Mouse (Mus musculus) kidney, adult 11 months (tissue): ENCODE measurements around the gene Spx.
A peak's percentile ranks its signal among the peaks of the same experiment; 100 is the strongest.

Experiments
- DNase-seq: peaks from one replicate; pipeline ENCODE4 v3.0.0; 2022

Gene Spx

DNA sequence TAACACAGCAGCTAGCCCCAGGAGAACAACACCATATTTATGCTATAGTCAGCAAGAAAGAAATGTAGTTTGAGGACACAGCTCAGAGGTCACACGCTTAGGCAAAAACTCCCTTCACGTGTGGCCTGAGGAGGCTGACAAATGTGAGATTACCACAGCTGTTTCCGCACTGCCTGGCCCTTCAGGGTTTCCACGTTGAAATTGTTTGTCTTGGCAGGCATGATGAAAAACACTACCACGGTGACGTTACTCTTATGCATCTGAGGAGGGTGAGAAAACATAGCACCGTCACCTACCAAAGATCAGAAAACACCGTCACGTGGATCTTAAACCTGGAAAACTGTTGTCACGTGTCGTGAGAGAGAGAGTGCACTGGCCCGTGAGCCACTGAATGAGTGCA, 38.1 kb downstream of the Spx start:
- peak; percentile 17 for DNase-seq

DNA sequence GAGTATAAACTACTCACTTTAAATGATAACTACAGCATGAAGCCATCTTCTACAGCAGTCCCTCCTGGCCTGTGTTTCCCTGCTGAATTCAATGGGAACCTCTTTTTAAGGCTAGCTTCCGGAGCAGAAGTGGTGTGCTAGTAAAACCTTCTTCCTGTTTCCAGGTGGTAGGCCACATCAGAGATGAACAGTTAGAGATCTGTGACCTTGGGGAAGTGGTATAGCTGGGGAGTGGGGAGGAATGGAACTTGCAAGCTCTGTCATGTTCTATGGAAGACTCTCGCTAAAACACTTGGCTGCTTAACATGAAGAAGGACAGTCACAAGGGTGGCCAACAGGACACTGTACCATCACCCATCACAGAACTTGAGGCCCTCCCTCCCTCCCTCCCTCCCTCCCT, 40.1 kb downstream of the Spx start:
- no peak for DNase-seq

DNA sequence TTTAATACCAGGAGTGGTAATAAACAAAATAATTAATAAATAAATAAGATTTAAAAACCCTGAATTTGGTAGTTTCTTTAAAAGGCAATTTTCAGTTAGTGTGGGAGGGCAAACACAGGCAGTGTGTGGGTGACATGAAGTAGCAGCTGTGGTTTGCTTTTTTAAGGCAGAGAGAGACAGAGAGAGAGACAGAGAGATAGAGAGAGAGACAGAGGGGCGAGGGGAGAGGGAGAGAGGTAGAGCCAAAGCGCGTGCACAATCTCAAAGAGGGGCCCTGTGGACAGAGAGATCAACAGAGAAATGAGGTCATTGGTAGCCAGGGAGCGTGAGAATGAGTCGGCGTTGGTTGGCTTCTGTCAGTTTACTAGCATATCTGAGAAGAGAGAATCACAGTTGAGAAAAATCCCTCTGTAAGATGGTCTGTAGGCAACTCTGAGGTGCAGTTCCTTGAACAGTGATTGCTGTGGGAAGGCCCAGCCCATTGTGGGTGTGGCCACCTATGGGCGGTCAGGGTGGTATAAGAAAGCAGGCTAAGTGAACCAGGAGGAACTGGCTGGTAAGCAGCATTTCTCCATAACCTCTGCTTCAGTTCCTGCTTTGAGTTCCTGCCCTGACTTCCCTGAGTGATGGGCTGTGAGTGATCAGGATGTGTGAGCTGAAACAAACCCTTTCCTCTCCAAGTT, 42.2 kb downstream of the Spx start:
- DNase-seq: no peak

DNA sequence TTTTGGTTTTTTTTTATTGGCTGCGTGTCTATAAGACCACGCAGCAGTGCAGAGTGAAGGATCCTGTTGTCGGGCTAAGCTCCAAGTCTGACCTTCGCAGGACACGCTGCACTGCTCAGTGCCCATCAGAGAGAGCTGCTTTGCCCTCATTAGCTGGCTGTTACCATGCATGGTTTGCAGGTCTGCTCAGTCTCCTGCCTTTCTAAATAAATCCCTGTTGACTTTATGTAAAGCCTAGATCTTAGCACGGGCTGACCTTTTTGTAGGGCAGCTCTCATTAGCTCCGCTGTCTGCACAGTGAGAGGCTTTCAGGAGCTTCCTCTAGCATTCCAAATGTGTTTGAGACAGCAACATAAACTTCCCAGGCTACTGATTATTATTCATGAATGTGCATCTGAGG, 44.8 kb downstream of the Spx start:
- DNase-seq: no peak

DNA sequence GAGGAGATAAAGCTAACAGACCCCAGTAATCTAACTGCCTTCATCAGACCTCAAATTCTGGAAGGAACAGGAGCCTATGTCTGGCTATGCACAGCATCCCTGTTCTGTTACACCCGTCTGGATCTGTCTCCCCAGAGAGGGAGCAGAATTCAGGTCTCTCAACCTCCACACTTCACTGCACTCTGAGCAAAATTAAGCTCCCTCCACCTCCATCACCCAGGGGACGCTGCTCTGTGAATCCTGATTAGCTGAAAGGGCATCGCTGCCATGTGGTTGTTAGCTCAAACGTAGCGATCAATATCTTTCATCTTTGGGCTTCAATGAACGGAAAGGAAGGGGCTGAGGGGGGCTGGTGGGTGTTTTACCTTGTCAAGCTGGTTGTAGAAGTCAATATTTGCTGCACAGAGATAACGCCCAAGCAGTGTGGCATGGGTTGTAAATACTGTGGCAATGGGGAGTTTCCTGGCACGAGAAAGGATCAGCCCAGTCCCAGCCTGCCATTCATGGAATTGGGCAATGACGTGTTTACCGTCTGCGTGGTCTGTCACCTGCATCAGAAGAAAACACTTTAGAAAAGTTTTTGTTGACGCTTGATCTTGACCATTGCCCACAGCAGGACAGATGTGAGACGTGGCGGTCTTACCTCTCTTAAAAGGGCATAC, 45.9 kb downstream of the Spx start:
- no peak for DNase-seq

DNA sequence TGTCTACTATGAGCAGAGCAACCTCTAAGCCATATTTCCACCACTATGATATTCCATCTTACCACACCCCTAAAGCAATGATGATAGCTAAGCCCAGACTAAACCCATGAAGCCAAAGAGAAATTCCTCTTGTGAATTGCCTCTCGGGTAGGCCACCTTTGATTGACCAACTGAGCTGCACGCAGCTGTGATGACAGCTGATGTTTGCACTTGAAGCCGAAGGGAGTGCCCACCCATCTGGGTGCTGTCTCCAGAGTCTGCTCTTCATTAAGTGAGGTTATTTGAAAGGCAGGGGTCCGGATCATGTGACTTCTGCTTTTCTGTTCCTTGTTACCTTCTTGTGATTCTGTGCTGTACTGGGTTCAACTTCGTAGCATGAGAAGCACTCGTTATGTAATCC, 49.0 kb downstream of the Spx start:
- no peak for DNase-seq
